Mouse (Mus musculus): ENCODE measurements around the gene Gimap9. TPM values are rescaled to one million over a fixed set of nuclear protein-coding genes. Genes with fewer than 3 reads are reported as not detected.

Gene Gimap9
- polyA plus RNA-seq (2015; fragmentation: Nextera tagmentation; extraction: Ambion mirVana) = 9.4 and 9.8 TPM in 2 replicates

GRCm38 (mm10) chr6:48675931-48676859 lies at the start of gene Gimap9:
Gimap9 (plus strand) TSS chr6:48676129.

GRCm38 (mm10) chr6:48626464-48626863 lies 49.5 kb upstream of the Gimap9 start, which contains the start of gene AI854703:
AI854703 (plus strand) TSS chr6:48626764.

DNA sequence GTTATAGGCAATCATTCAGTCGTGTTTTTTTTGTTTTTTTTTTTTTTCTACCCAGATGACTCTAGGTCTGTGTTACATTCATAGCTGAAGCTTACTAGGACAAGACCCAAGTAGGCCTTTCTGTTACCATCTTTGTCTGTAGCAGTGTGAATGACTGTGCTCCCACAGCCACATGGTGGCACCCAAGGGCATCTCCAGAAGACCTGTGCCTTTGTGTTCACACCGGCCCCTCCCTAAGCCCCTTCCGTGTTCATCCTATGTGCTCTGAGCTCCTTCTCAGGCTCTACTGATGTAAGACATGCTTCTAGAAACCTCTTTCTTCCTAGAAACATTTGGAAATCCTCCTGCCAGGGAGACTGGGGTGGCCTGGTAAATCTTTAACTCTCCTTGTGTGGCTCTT lies 28.9 kb upstream of the Gimap9 start, which contains the start of gene Gimap8:
TSS of gene Gimap8 (plus strand) at position 240 of the 400 bp plus-strand sequence.

DNA sequence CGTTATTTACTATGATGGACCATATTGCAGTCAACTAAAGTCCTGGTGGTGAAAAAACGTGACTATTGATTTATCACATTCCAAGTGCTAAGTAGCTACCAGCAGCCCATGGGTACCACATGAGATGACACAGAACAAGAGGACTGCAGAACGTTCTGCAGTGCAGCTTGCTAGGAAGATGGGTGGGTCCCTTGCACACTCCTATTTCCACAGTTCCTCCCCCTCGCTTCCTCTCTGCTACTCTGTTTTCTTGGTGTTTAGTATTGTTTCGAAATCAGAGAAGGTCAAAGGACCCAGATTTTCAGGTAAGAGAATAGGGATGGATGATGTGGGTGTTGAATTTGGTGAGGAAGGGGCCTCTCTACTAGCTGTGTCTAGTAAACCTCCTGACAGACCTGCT lies 8.4 kb downstream of the Gimap9 start, which contains the start of gene Gimap4:
TSS of gene Gimap4 (plus strand) at position 231 of the 400 bp plus-strand sequence.

DNA sequence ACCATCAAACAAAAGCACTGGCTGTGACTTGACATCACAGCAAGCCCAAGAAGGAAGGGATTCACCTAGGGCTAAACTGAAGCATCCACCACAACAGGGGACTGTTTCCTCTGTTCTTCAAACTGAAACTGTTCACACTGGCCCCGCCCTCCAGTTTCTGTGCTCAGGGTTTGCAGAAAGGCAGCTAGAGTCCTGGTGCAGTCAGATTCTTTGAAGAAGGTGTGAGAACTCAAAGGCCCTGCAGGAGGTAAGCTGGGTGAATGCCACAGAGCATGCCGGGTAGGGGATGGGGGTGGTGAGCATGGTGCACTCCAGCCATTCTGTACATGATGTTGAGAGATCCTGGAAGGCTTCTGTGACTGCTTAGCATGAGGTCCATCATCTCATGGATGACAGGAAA lies 42.5 kb downstream of the Gimap9 start, which contains the start of the genes Gm28053 and Gimap7:
TSS of gene Gm28053 (plus strand) at position 153 of the 400 bp plus-strand sequence.
TSS of gene Gimap7 (plus strand) at position 167 of the 400 bp plus-strand sequence.

Other genes starting within 250 kb of the Gimap9 start
- 36.8 and 38.6 TPM in 2 replicates for gene Zfp467, start 230.3 kb upstream of the Gimap9 start, polyA plus RNA-seq (2015; fragmentation: Nextera tagmentation; extraction: Ambion mirVana)
- gene Sspo, start 227.9 kb upstream of the Gimap9 start, polyA plus RNA-seq (2015; fragmentation: Nextera tagmentation; extraction: Ambion mirVana) = 0.72 and 0.82 TPM in 2 replicates
- gene Atp6v0e2, start 138.5 kb upstream of the Gimap9 start, polyA plus RNA-seq (2015; fragmentation: Nextera tagmentation; extraction: Ambion mirVana) = 53.0 and 62.1 TPM in 2 replicates
- gene Lrrc61, start 121.3 kb upstream of the Gimap9 start, polyA plus RNA-seq (2015; fragmentation: Nextera tagmentation; extraction: Ambion mirVana) = 11.8 and 14.2 TPM in 2 replicates
- gene Rarres2, start 103.3 kb upstream of the Gimap9 start, polyA plus RNA-seq (2015; fragmentation: Nextera tagmentation; extraction: Ambion mirVana) = 191 and 298 TPM in 2 replicates
- not detected in 2 replicates for gene Gm45021, start 86.5 kb upstream of the Gimap9 start, polyA plus RNA-seq (2015; fragmentation: Nextera tagmentation; extraction: Ambion mirVana)
- gene Repin1, start 82.2 kb upstream of the Gimap9 start, polyA plus RNA-seq (2015; fragmentation: Nextera tagmentation; extraction: Ambion mirVana) = 20.6 and 28.3 TPM in 2 replicates
- not detected in 2 replicates for gene Gm44965, start 82.2 kb upstream of the Gimap9 start, polyA plus RNA-seq (2015; fragmentation: Nextera tagmentation; extraction: Ambion mirVana)
- 6.9 and 7.2 TPM in 2 replicates for gene Zfp775, start 74.1 kb upstream of the Gimap9 start, polyA plus RNA-seq (2015; fragmentation: Nextera tagmentation; extraction: Ambion mirVana)
- 2.1 and 2.7 TPM in 2 replicates for gene AI854703, start 49.4 kb upstream of the Gimap9 start, polyA plus RNA-seq (2015; fragmentation: Nextera tagmentation; extraction: Ambion mirVana)
- gene Gimap8, start 28.9 kb upstream of the Gimap9 start, polyA plus RNA-seq (2015; fragmentation: Nextera tagmentation; extraction: Ambion mirVana) = 2.0 and 3.5 TPM in 2 replicates
- 40.4 and 54.9 TPM in 2 replicates for gene Gimap4, start 8.4 kb downstream of the Gimap9 start, polyA plus RNA-seq (2015; fragmentation: Nextera tagmentation; extraction: Ambion mirVana)
- gene Gimap6, start 32.1 kb downstream of the Gimap9 start, polyA plus RNA-seq (2015; fragmentation: Nextera tagmentation; extraction: Ambion mirVana) = 57.0 and 58.1 TPM in 2 replicates
- gene Gm28053, start 42.5 kb downstream of the Gimap9 start, polyA plus RNA-seq (2015; fragmentation: Nextera tagmentation; extraction: Ambion mirVana) = 0.95 TPM in 1 of 2 replicates, not detected in the other
- gene Gimap7, start 42.5 kb downstream of the Gimap9 start, polyA plus RNA-seq (2015; fragmentation: Nextera tagmentation; extraction: Ambion mirVana) = 0.23 TPM in 1 of 2 replicates, not detected in the other
- 7.9 and 12.5 TPM in 2 replicates for gene Gimap1, start 62.9 kb downstream of the Gimap9 start, polyA plus RNA-seq (2015; fragmentation: Nextera tagmentation; extraction: Ambion mirVana)
- gene Gimap5, start 70.1 kb downstream of the Gimap9 start, polyA plus RNA-seq (2015; fragmentation: Nextera tagmentation; extraction: Ambion mirVana) = 28.6 and 28.9 TPM in 2 replicates
- gene Gimap3, start 94.7 kb downstream of the Gimap9 start, polyA plus RNA-seq (2015; fragmentation: Nextera tagmentation; extraction: Ambion mirVana) = 0.22 and 0.25 TPM in 2 replicates
- 155 and 175 TPM in 2 replicates for gene Tmem176a, start 164.8 kb downstream of the Gimap9 start, polyA plus RNA-seq (2015; fragmentation: Nextera tagmentation; extraction: Ambion mirVana)
- 390 and 420 TPM in 2 replicates for gene Tmem176b, start 165.4 kb downstream of the Gimap9 start, polyA plus RNA-seq (2015; fragmentation: Nextera tagmentation; extraction: Ambion mirVana)
- gene Aoc1, start 196.8 kb downstream of the Gimap9 start, polyA plus RNA-seq (2015; fragmentation: Nextera tagmentation; extraction: Ambion mirVana) = 0.20 and 0.29 TPM in 2 replicates